Mouse (Mus musculus) limb, embryonic 12.5 days (tissue): Measurements from ENCODE around the gene Tagln2. TPM values are rescaled to one million over a fixed set of nuclear protein-coding genes. Genes with fewer than 3 reads are reported as not detected.

Source experiments
- ATAC-seq: fragments of 200-750 bp; cut with Nextera tagmentation; 2 replicates; pipeline ENCODE4 v1.8.0; 2017; ENCODE audit warnings: low read depth, moderate TSS enrichment; ENCODE audit not compliant: insufficient number of reproducible peaks, insufficient read depth, low FRiP score, low TSS enrichment
- H3K27ac ChIP-seq: fragments of 300-500 bp; sonication (generic); 2 replicates; pipeline ENCODE4 v1.5.1; 2016; ENCODE audit warnings: mild to moderate bottlenecking, moderate library complexity
- H3K27me3 ChIP-seq: fragments of 300-500 bp; sonication (generic); 2 replicates; pipeline ENCODE4 v1.6.1; 2016; ENCODE audit warnings: mild to moderate bottlenecking, moderate library complexity
- H3K36me3 ChIP-seq: fragments of 300-500 bp; sonication (generic); 2 replicates; pipeline ENCODE4 v1.6.1; 2016; ENCODE audit warnings: mild to moderate bottlenecking, moderate library complexity
- H3K4me1 ChIP-seq: fragments of 300-500 bp; sonication (generic); replicated peaks from 2 replicates; pipeline ENCODE4 v1.6.1; 2016
- H3K4me2 ChIP-seq: fragments of 300-500 bp; sonication (generic); 2 replicates; pipeline ENCODE4 v1.6.1; 2016; ENCODE audit warnings: mild to moderate bottlenecking, moderate library complexity
- H3K4me3 ChIP-seq: fragments of 300-500 bp; sonication (generic); replicated peaks from 2 replicates; pipeline ENCODE4 v1.5.1; 2016; ENCODE audit warnings: mild to moderate bottlenecking
- H3K9ac ChIP-seq: fragments of 300-500 bp; sonication (generic); replicated peaks from 2 replicates; pipeline ENCODE4 v1.6.1; 2016; ENCODE audit warnings: mild to moderate bottlenecking, moderate library complexity
- H3K9me3 ChIP-seq: fragments of 300-500 bp; sonication (generic); 2 replicates; pipeline ENCODE4 v1.6.1; 2016; ENCODE audit warnings: mild to moderate bottlenecking, moderate library complexity
- WGBS: fragments of 180-500 bp; shearing (Covaris S2); methylation state at CpG from one replicate; pipeline ENCODE4 v1.1.7; 2016; 5-methylcytosine and 5-hydroxymethylcytosine counted together
- polyA plus RNA-seq: library from polyadenylated mRNA; unstranded; fragments of >200 nt; fragmentation: Nextera tagmentation; extraction: Ambion mirVana; gene quantifications from 2 replicates; pipeline ENCODE4 v1.2.1, GENCODE M21; 2016

Gene Tagln2
- 66.4 and 74.9 TPM in 2 replicates for polyA plus RNA-seq

GRCm38 (mm10) chr1:172499765-172500441 is at the start of gene Tagln2:
Tagln2 (plus strand) TSS chr1:172500047.
- H3K4me1 ChIP-seq = peaks cover 49% of the 10 kb centered on the region
- peak within 1 kb of the TSS; percentile 55 for H3K4me3 ChIP-seq
- peaks cover 40% of the 10 kb centered on the region for H3K36me3 ChIP-seq
- H3K27ac ChIP-seq = peak within 1 kb of the TSS; percentile 35
- peak within 1 kb of the TSS; percentile 77 for H3K4me2 ChIP-seq
- H3K27me3 ChIP-seq = peaks cover 16% of the 10 kb centered on the region
- peak; percentile 30 for ATAC-seq
- 2% methylated on average over 30 of the region's 30 CpGs for whole genome bisulfite sequencing
- H3K9me3 ChIP-seq = no peaks in the 10 kb centered on the region
- peak within 1 kb of the TSS; percentile 56 for H3K9ac ChIP-seq

GRCm38 (mm10) chr1:172450226-172450625 is 49.6 kb upstream of the Tagln2 start:
- Histone ChIP-seq H3K27me3 (no peaks in the 10 kb centered on the region), H3K9me3 (no peaks in the 10 kb centered on the region), H3K36me3 (no peaks in the 10 kb centered on the region), H3K9ac (no peak overlapping the region), H3K4me1 (no peaks in the 10 kb centered on the region; the same call in none of the 2 replicates), H3K4me2 (no peak overlapping the region), H3K27ac (no peak overlapping the region), H3K4me3 (no peak overlapping the region)
- ATAC-seq = no peak
- 30% methylated on average over 2 of the region's 2 CpGs for WGBS

GRCm38 (mm10) chr1:172450848-172451470 is 48.9 kb upstream of the Tagln2 start:
- Histone ChIP-seq H3K4me2 (peak overlapping the region; percentile 37), H3K4me3 (no peak overlapping the region), H3K27ac (no peak overlapping the region; the same call in 1 of the 2 replicates), H3K4me1 (no peaks in the 10 kb centered on the region; the same call in none of the 2 replicates), H3K27me3 (no peaks in the 10 kb centered on the region), H3K36me3 (no peaks in the 10 kb centered on the region), H3K9me3 (no peaks in the 10 kb centered on the region), H3K9ac (no peak overlapping the region)
- WGBS = 25% methylated on average over 17 of the region's 17 CpGs
- ATAC-seq = peak; percentile 41; the same call in 1 of the 2 replicates

- H3K9me3 ChIP-seq = no peaks in the 10 kb centered on the region
- no peak overlapping the region for H3K4me3 ChIP-seq
- no peaks in the 10 kb centered on the region for H3K36me3 ChIP-seq
- ATAC-seq = no peak
- no peak overlapping the region for H3K4me2 ChIP-seq
- H3K4me1 ChIP-seq = no peaks in the 10 kb centered on the region; the same call in none of the 2 replicates
- no peak overlapping the region for H3K27ac ChIP-seq
- no peaks in the 10 kb centered on the region for H3K27me3 ChIP-seq
- 82% methylated on average over 2 of the region's 2 CpGs for WGBS
- no peak overlapping the region for H3K9ac ChIP-seq
Observed at GRCm38 (mm10) chr1:172452911-172453310, 46.9 kb upstream of the Tagln2 start.

GRCm38 (mm10) chr1:172453810-172454209 is 46.0 kb upstream of the Tagln2 start:
- Histone ChIP-seq H3K4me2 (no peak overlapping the region), H3K4me3 (no peak overlapping the region), H3K27me3 (no peaks in the 10 kb centered on the region), H3K36me3 (no peaks in the 10 kb centered on the region), H3K9me3 (no peaks in the 10 kb centered on the region), H3K4me1 (no peaks in the 10 kb centered on the region; the same call in none of the 2 replicates), H3K27ac (no peak overlapping the region), H3K9ac (no peak overlapping the region)
- WGBS = 81% methylated on average over 2 of the region's 2 CpGs
- ATAC-seq = no peak

- no peak overlapping the region for H3K9ac ChIP-seq
- no peak overlapping the region for H3K4me2 ChIP-seq
- no peak for ATAC-seq
- no peaks in the 10 kb centered on the region; the same call in 1 of the 2 replicates for H3K4me1 ChIP-seq
- 32% methylated on average over 4 of the region's 4 CpGs for WGBS
- H3K27me3 ChIP-seq = no peaks in the 10 kb centered on the region
- no peaks in the 10 kb centered on the region for H3K36me3 ChIP-seq
- no peak overlapping the region for H3K27ac ChIP-seq
- H3K4me3 ChIP-seq = no peak overlapping the region
- H3K9me3 ChIP-seq = no peaks in the 10 kb centered on the region
Observed at GRCm38 (mm10) chr1:172455416-172455815, 44.4 kb upstream of the Tagln2 start.

GRCm38 (mm10) chr1:172456001-172456677 is 43.7 kb upstream of the Tagln2 start:
- Histone ChIP-seq H3K27me3 (no peaks in the 10 kb centered on the region), H3K9ac (no peak overlapping the region), H3K4me3 (no peak overlapping the region), H3K36me3 (no peaks in the 10 kb centered on the region), H3K4me1 (no peaks in the 10 kb centered on the region; the same call in 1 of the 2 replicates), H3K9me3 (no peaks in the 10 kb centered on the region), H3K27ac (no peak overlapping the region), H3K4me2 (no peak overlapping the region)
- 68% methylated on average over 7 of the region's 7 CpGs for WGBS
- ATAC-seq = no peak

- Histone ChIP-seq H3K27ac (no peak overlapping the region), H3K4me1 (no peaks in the 10 kb centered on the region), H3K4me3 (no peak overlapping the region), H3K9me3 (no peaks in the 10 kb centered on the region), H3K36me3 (no peaks in the 10 kb centered on the region), H3K27me3 (no peaks in the 10 kb centered on the region), H3K9ac (no peak overlapping the region), H3K4me2 (no peak overlapping the region)
- ATAC-seq = no peak
- WGBS = 92% methylated on average over 3 of the region's 3 CpGs
Observed at GRCm38 (mm10) chr1:172457196-172457595, 42.7 kb upstream of the Tagln2 start.

- no peak overlapping the region for H3K9ac ChIP-seq
- no peak for ATAC-seq
- H3K4me1 ChIP-seq = no peaks in the 10 kb centered on the region
- no peaks in the 10 kb centered on the region for H3K36me3 ChIP-seq
- no peaks in the 10 kb centered on the region for H3K9me3 ChIP-seq
- H3K27me3 ChIP-seq = no peaks in the 10 kb centered on the region
- 77% methylated on average over 3 of the region's 3 CpGs for WGBS
- H3K27ac ChIP-seq = no peak overlapping the region
- no peak overlapping the region for H3K4me2 ChIP-seq
- H3K4me3 ChIP-seq = no peak overlapping the region
Observed at GRCm38 (mm10) chr1:172458041-172458440, 41.8 kb upstream of the Tagln2 start.

GRCm38 (mm10) chr1:172461602-172462001 is 38.2 kb upstream of the Tagln2 start:
- Histone ChIP-seq H3K4me3 (no peak overlapping the region), H3K4me2 (no peak overlapping the region), H3K36me3 (no peaks in the 10 kb centered on the region), H3K9me3 (no peaks in the 10 kb centered on the region), H3K4me1 (no peaks in the 10 kb centered on the region), H3K9ac (no peak overlapping the region), H3K27ac (no peak overlapping the region), H3K27me3 (no peaks in the 10 kb centered on the region)
- 65% methylated on average over 2 of the region's 2 CpGs for WGBS
- no peak for ATAC-seq

GRCm38 (mm10) chr1:172462534-172462933 is 37.3 kb upstream of the Tagln2 start:
- no peak overlapping the region for H3K4me2 ChIP-seq
- no peak overlapping the region for H3K27ac ChIP-seq
- no peak overlapping the region for H3K9ac ChIP-seq
- H3K4me3 ChIP-seq = no peak overlapping the region
- 84% methylated on average over 3 of the region's 3 CpGs for WGBS
- no peaks in the 10 kb centered on the region for H3K9me3 ChIP-seq
- no peak for ATAC-seq
- no peaks in the 10 kb centered on the region for H3K27me3 ChIP-seq
- H3K36me3 ChIP-seq = no peaks in the 10 kb centered on the region
- no peaks in the 10 kb centered on the region for H3K4me1 ChIP-seq
